Mouse (Mus musculus) heart, postnatal 0 days (tissue): ENCODE results near the gene Uqcc2.
A peak's percentile ranks its signal among the peaks of the same experiment; 100 is the strongest.

Experiments
- CTCF ChIP-seq: IDR thresholded peaks from 2 replicates; pipeline ENCODE4 v1.5.1; 2016; ENCODE audit warnings: antibody characterized with exemption, control low read depth, low read depth
- EP300 ChIP-seq: IDR thresholded peaks from 2 replicates; pipeline ENCODE4 v1.6.1; 2016; ENCODE audit warnings: antibody characterized with exemption, low read depth

- TF ChIP-seq CTCF (peak; percentile 87), EP300 (no peak)
Observed at GRCm38 (mm10) chr17:27133551-27134141, at the start of gene Uqcc2.
